Mouse (Mus musculus) 3134 (cell line): ENCODE measurements at regions not wholly inside any gene's neighbourhood (a gene's known extent, or its start where the extent isn't known, plus 50 kb on each side); places are given as distances from the start of the nearest gene placed in this dataset.
A peak's percentile ranks its signal among the peaks of the same experiment; 100 is the strongest.

ENCODE experiments used
- DNase-seq: peaks from one replicate; pipeline ENCODE4 v3.0.0-alpha.2; 2011; ENCODE audit warnings: low spot score; ENCODE audit not compliant: insufficient read length; ENCODE audit errors: extremely low read depth

DNA sequence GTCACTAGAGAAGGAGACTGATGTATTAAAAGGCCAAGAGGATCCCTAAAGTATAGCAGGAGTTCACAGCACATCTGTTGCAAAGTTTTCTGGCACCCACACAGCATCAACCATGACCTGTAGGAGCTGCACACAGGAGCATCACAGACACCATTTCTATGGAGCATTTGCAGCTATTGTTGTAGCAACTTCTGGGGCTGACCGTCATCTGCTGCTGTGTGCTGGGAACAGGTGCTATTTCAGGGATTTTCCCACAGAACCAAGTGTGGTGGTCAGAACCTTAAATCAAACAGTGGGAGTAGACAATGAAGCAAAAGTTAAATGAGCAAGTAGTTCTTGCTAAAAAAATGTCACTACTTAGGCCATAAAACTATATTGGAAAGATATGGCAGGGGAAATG lies 106.9 kb upstream of the Ankrd50 start:
- no peak for DNase-seq

DNA sequence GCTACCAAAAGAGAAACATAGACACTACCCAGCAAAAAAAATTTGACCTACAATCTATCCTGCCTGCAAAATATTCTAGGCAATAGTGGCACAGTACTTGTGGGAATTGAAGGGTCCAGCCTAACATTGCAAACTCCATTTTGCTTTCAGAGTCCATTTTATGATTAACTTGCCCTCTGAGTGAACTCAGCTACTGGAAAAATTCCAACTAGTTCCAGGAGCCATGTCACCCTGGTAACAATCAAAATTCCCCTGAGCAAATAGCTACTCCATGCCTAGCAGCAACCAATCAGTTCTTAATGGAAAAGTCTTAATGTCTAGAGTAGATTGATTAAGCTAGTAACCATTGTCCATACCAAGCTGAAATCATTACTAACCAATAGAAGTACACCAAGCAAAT lies 104.3 kb upstream of the Ankrd50 start:
- no peak for DNase-seq

DNA sequence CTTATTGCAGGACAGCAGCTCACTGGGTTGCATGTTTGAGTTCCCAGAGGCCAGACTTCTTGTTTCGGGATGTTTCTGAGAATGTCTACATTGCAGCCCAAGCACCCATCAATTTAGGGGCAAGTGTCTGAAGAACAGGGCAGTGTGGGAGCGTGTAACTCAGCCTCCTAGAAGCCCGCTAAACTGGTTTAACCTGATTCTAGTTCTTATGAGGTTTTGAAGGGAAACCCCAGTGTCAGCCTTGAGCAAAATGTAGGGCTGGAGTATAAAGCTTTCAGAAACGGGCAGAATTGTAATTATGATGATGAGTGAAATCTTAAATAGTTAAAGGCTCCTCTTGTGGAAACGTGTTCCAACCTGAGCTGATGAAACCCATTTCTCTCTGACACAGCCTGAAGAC lies 100.9 kb upstream of the Ankrd50 start:
- DNase-seq: no peak

DNA sequence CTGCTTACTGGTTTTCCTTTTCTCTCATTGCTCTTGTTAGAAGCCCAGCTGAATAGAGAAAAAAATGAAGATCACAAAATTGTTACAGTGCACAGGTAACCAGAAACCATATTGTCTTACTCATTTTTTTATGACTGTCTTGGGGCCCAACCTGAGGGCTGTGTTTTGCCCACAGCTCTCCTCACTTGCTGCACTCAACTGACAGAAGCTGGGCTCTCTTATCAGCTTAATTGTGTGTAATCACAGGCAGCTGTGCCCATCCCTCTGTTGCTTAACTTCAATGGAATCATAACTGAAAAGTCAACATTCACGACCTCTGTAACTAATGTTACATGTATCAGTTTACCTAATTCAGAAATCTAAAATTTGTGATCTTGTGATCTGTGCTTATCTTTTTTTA lies 95.1 kb upstream of the Ankrd50 start:
- DNase-seq: no peak

GRCm38 (mm10) chr3:38577890-38578628 lies 93.4 kb upstream of the Ankrd50 start:
- DNase-seq: no peak

GRCm38 (mm10) chr3:38573594-38573993 lies 89.0 kb upstream of the Ankrd50 start:
- DNase-seq: no peak

- no peak for DNase-seq
These were observed 87.5 kb upstream of the Ankrd50 start for GRCm38 (mm10) chr3:38572159-38572558.

GRCm38 (mm10) chr3:38571224-38571623 lies 86.6 kb upstream of the Ankrd50 start:
- no peak for DNase-seq

DNA sequence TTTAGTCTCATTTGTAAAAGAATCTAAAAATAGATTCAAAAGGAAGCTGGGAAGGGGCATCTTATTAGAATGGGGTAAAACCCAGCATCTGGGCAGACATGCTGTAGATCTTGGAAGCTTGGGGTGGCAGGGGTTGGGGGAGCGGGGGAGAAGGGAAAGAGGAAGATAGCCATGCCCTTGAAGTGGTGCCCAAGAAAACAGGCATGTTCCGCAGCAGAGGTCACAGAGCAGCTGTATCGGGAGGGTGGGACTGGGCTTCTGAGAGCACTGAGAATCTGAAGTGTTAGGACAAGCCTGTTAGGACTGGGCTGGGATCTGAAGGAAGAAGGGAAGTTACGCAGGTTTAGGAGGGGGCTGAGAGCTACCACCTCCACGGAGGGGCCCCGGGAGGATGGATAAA lies 84.4 kb upstream of the Ankrd50 start:
- DNase-seq: no peak

- no peak for DNase-seq
These were observed 83.9 kb upstream of the Ankrd50 start for GRCm38 (mm10) chr3:38568596-38568975.

- no peak for DNase-seq
These were observed 83.4 kb upstream of the Ankrd50 start for GRCm38 (mm10) chr3:38567946-38568595.

- no peak for DNase-seq
These were observed 81.9 kb upstream of the Ankrd50 start for GRCm38 (mm10) chr3:38566576-38566975.

GRCm38 (mm10) chr3:38564844-38565243 lies 80.2 kb upstream of the Ankrd50 start:
- no peak for DNase-seq

DNA sequence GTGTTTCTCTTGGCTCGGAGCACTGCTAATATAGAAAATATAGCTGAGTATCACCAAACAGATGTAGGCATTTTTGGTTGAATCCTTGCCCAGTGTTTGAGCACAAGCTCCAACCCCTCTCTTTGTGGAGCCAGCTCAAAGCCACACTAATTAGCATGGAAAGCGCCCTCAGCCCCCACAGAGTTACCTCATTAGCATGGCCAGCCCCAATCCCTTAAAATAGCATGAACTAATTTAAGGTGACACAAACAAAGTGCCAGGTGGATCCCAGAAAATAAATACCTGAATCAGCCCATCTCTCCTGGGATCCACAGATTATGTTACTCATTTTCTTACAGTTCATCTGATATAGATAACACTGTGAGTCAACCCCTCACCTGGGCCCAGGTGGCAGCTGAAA lies 79.7 kb upstream of the Ankrd50 start:
- no peak for DNase-seq

GRCm38 (mm10) chr3:38561186-38561585 lies 76.5 kb upstream of the Ankrd50 start:
- DNase-seq: no peak

DNA sequence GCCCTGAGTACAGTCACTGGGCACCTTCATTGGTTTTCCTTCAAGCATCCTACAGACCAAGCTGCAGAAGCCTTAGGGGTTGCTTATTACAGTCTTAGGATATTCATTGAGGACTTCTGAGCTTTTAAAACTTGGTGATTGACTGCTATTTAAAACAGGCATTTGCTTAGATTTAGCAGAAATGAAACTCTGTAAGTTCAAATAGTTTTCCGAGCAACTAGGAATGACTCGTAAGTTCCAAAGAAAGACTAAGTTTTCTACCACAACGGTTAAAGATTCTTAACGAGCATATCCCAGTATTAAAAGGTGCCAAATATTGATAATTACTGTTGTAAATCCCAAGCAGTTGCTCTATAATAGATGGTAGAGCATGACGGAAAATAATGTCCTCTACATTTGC lies 71.3 kb upstream of the Ankrd50 start:
- DNase-seq: no peak

- no peak for DNase-seq
These were observed 68.9 kb upstream of the Ankrd50 start for GRCm38 (mm10) chr3:38553470-38554043.

DNA sequence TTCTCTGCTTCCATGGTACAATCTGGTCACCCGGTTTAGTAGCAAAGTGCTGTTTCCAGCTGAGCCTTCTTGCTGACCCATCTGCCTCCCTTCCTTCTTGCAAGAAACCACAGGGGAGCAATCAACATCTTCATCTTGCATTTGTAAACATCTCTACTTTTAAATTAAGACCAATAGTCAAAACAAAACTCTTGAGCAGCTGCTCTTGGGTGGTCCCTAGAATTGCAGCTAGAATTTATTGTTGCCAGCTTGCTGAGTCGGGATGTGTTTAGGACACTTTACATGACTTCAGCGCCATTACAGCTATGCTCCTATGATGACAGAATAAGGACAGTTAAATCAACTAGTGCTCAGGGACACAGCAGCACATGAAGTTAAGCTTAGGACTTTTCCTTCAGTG lies 62.4 kb upstream of the Ankrd50 start:
- no peak for DNase-seq

DNA sequence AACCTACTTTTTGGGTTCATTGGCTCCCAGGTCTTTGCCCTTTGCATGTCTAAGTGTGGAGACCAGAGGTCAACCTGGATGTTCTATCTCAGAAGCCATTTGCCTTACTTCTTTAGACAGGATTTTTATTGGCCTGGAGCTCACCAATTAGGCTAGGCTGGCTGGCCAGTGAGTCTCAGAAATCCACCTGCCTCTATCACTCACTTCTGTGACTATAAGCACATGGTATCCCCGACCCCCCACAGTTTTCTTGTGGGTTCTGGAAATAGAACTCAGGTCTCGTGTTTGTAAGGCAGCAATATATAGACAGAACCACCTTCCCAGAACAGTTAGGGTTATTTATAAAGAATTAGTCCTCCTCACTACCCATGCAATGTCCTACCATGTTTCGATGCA lies 60.9 kb upstream of the Ankrd50 start:
- no peak for DNase-seq

DNA sequence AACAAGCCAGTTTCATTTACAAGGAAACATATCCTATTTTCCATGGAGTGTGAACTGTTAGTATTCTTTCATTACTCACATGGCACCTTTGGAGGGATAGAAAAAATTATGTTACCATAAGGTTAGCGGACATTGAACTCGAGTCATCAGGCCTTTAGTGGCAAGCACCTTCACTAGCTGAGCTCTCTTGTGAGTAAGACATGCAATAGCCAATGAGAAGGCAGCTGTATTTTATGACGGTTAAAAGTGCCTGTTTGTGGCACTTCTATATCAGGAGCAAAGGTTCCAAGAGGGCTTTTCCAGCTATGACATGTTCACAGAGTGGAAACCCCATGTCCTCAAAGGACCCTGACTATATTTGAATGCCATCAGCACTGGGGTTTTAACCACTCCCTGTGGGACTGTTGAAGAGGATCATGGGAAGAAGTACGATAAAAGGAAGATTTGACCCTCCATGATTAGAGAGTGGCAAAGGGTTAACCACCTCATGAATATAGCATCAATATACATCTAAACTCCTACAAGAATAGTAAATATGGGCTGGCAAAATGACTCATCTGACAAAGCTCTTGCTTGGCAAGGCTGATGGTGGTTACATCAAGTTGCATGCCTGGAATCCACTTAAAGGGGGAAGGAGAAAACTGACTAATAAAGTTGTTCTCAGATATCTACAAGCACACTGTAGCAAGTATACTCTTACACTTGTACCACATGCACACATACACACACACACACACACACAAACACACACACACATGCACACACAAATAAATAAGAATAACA lies 60.3 kb upstream of the Ankrd50 start:
- DNase-seq: peak; percentile 11

DNA sequence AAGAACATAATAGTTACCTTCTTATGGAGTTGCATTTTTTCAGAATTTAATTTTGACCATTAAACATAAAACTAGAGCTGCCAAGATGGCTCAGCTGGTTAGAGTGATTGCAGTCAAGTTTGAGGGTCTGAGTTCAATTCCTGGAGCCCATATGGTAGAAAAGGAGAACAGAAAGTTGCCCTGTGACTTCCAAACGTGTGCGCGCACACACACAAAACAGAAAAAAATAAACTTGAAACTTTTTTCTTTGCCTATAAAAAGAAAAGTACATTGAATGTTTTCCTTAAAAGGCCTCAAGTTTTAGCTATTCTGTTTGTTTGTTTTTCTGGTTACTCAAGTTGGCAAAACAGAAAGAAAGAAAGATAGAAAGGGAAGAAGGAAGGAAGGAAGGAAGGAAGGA lies 59.2 kb upstream of the Ankrd50 start:
- no peak for DNase-seq
